Mouse (Mus musculus): ENCODE data around the gene Ablim1.

Gene Ablim1

DNA sequence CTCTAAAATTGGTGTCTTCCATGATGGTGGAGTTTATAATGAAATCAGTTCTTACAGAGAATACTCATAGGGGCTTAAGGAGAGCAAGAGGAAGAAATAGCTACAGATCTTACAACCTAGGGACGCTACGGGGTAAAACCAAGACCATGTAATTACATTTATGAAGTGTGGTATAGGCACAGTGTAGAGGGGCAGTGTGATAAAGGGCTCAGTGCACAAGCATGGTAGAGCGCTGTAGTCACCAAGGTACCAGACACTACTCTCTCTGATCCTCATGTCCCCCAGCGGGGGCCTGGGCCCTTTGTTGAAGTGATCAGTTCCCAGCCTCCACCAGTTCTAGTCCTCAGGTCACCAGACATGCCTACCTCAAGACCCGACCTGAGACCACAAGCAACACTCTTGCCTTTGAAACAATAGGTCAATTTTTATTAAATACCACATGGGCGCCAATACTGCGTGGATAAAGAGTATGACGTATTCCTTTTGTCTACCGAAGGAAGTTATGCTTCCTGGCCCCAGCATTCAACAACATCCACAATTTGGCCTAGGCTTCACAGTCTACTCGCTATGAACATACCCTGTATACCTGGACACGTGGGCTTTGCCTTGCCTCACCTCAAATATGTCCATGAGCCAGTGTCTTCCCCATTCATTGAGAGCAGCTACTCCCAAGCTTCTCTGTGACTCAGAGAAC lies 213.8 kb downstream of the Ablim1 start:
- DNase-seq (ENCODE audit: low read depth), result no peak

DNA sequence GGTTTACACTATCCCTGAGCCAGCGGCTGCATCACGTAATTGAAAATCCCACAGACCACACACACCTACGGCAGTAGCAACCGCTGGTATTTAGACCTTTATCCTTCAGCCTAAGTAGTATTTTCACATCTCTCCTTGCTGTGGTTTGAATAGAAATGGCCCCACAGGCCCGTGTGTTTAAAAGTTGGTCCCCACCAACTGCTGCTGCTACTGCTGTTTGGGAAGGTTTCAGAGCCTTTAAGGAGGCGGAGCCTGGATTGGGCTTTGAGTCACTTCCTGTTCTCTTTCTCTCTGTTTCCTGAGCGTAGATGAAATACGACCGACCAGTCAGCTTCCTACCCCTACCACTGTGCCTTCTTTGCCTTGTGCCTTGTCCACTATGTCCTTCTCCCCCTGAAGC lies 214.7 kb downstream of the Ablim1 start:
- peak; percentile 67 for DNase-seq (ENCODE audit: low read depth)

DNA sequence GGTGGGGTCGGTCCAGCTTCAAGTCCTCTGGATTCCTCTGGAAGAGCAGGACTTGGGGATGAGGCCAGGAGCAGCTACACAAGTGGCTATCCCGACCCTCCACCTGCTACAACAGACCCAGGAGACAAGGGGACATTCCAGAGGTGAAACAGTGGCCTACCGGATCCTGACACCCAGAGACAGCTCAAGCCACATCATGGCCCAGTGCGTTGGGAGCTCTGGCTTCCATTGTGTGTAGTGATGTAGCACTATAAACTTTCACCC lies 215.7 kb downstream of the Ablim1 start:
- DNase-seq (ENCODE audit: low read depth), result no peak

DNA sequence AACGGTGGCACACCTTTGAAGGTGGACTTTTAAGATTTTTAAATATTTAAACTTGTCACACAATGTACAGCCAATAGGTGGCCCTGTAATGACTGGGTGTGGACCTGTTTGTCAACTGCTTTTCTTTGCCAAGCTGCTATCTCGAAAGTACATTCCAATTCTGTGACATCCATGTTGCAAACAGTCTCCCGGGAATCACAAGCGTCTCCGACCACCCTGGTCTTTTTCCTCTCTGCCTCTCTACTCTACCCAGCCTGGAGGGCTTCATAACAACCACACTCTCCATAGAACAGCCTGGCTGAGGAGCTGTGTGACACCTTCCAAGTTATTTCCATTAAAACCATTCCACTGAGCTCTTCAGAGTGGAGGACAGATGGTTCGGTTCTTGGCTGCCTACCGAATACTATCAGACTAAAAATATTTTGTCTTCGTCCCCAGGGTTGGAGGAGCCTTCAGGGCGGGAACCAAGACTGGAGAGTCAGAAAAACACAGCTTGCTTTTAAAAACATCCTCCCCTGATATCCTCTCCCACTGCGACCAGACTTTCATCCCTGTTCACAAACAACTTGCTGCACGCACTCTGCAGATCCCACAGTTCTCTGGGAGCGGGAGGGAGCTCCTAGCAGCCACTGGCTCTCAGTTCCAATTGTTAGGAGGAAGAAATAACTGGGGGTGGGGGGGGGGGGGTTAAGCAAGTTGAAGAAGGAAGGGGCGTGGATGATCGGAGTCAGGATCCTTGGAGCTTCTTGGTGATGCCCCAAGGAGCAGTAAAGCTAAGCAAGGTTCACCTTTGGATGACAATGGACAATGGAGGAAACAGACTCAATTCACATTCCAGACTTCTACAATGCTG lies 216.3 kb downstream of the Ablim1 start:
- DNase-seq (ENCODE audit: low read depth), result no peak

DNA sequence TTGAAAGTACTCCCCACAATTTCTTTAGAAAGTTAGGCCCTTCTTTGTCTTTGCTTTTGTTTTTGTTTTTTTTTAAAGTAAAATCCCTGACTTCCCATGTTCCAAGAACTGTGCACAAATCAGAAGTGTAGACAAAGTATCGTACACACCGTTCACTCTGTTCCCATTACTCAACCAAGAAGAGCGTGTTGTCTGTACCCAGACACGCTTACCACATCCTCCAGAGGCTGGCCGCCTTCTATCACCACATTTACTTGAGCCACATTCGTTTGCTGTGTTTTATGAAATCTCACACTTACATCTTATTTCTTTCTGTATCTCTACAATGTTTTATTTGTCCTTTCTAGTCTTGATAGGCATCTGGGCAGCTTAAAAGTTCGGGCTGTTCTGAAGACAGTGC lies 219.4 kb downstream of the Ablim1 start:
- no peak for DNase-seq (ENCODE audit: low read depth)

DNA sequence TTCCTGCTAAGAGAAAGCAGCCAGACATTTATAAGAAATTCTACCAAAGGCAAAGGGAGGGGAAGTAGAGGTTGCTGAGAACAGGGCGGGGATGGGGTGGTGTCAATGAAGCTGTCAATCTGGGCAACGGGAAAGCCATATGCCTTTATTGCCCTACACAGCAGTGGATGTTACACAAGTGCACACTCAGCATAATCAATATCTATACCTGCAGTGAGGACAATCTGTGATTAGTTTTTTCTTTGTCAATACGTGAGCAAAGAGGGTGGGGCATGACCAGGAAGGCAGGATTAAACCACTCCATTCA lies 221.1 kb downstream of the Ablim1 start:
- DNase-seq (ENCODE audit: low read depth), result no peak

DNA sequence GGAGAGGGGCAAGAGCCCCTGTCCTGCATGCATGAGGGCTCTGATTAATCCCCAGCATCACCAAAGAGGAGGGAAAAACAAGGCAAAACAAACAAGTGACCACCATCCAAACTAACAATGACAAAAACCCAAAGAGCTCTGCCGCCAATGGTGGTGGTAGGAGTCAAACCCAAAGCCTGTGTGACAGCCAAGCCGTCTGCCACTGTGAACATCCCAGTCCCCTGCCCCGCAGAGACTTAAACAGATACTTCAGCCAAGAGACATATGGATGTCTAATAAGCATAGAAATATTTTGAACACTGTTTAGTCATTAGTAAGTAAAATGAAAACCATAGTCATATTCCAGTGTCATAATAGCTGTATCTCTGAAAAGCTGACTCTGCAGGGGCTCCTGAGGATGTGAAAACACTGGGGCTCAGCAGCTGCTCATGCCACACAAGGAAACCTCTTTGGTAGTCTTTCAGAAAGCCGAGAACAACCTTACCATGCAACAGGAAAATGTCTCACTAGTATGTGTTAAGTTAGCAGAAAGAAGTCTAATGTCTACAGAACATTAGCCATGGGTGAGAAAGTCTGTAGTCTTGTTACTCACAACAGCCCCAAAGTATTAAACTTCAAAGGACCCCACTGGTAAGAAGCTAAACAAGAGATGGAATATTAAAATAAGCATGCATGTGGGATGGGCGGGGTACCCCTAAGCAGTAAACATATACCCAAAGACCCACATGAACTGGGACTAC lies 221.6 kb downstream of the Ablim1 start:
- DNase-seq (ENCODE audit: low read depth), result no peak

DNA sequence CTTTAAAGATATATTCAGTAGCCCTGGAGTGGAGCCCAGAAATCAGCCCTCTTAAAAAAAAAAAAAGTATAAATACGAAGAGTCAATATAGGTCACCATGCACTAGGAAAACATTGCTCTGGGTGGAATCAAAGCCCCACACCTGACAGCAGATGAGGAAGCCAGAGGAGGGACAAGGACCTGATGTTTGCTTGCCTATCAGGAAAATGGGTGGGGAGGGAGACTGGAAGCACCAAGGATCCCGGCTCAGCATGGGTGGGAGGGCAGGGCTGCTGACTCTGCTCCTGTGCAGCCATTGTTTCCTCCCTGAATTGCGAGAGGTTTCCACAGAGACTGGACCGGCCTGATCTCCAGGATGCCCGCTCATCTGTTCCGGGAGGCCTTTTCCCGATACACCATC lies 223.4 kb downstream of the Ablim1 start:
- DNase-seq (ENCODE audit: low read depth), result no peak

DNA sequence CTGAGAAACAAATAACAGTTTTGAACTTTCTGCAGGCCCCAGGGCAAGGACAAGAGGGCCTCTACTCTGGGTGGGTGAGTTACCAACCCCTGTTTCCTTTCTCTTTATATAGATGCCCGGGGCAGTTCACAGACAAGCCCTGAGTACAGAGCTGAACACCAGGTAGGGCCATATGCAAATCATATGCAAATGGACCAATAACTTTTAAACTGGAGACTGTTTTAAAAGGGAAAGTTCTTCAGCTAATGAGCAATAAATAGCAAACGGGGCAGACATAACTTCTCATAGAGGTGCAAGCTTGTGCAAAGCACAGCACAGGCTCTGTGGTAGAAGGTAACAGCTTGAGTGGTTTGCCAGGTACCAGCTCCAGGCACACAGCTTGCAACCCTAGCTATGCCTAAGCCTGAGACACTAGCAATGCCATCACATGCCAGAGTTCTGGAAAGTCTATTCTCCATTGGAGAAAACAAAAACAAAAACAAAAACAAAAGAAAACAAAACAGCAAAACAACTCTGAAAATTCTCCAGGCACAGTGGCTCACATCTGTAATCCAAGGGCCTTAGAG lies 225.8 kb downstream of the Ablim1 start:
- no peak for DNase-seq (ENCODE audit: low read depth)

DNA sequence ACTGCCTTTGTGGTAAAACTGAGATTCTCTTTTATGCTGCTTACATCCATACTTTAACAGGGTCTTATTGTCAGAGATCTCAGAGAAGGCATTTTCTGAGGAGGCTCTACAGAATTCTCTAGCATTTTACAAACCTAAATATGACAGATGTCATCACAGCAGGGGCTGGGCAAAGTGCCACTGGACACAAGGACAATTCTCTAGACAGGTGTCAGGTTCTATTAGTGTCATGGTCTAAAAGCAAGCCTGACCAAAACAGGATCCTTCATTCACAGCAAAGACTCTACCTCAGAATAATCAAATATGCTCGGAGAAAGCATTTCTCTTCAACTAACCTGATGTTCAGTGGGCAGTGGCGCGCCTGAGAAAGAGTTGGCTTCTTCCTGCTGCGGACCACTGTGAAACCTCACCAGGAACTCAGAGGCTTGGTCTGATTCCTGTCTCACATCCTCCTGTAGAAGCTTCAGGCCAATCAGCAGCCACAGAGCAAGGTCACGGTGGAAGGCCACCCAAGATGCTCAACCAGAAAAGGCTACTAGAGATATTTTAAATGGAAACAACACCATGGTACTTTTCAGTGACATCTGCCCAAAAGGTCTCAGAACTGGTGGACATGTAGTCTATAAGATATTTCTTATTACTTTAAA lies 230.1 kb downstream of the Ablim1 start:
- peak; percentile 42 for DNase-seq (ENCODE audit: low read depth)

DNA sequence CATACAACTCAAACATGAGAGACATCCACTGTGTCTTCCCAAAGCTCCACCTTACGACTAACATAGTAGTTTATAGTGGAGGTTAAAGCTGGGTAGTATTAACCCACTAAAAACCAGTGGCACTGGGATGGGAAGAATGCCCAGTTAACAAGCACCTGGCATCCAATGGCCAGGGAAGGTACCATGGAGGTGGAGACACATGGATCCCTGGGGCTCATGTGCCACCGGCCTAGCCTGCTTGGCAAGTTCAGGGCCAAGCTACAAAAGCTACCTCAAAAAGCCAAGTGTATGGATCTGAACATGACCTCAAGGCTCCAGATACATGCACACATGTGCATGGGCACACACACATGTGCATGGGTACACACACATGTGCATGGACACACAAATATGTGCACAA lies 230.8 kb downstream of the Ablim1 start:
- DNase-seq (ENCODE audit: low read depth), result no peak

DNA sequence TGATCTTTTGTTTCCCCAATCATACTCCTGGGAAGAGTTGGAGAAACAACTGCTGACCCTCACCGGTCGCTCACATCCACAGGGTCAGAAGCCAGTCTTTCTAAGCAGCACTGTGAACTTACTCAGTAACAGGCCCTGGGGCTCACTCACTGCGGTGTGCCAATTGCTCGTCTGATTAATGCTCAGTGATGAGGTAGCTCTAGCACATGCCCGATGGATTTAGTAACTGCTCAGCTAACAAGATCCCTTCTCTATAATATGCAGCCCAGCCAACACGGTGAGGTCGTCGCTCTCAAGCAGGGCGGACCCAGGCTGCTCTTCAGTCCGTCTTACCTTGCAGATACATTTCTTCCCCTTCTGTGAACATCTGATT lies 231.6 kb downstream of the Ablim1 start:
- no peak for DNase-seq (ENCODE audit: low read depth)

DNA sequence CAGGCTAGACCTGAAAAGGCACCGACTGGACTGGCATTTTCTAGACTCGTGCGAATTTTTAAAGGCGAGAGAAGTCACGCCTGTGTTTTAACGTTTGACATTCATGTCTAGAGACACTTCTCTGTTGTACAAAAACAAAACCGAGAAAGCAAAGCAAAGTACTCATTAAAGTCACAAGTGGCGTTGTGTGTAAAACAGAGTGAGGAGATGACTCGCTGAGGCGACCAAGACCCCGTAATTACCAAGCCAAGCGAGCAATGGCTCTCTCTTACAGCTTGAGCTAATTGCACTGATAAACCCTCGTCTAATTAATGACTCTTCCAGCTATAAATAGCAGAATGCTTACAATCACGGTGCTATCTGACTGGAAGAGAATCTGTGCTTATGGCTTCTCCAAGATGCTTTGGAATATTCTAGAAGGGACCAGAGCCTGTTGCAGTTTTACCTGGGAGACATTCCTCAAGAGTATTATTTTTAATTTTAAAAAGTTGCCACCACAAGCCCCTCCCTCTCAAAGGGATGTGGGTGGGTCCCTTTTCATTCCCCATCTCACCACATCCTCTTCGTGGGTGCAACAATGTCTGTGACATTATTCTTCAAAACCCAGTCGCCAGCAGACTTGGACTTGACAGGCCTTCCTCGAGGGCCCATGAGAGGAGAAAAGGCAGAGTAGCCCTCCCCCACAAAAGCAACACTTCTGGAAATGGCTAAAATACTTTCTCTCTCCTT lies 232.1 kb downstream of the Ablim1 start:
- DNase-seq (ENCODE audit: low read depth), result no peak

DNA sequence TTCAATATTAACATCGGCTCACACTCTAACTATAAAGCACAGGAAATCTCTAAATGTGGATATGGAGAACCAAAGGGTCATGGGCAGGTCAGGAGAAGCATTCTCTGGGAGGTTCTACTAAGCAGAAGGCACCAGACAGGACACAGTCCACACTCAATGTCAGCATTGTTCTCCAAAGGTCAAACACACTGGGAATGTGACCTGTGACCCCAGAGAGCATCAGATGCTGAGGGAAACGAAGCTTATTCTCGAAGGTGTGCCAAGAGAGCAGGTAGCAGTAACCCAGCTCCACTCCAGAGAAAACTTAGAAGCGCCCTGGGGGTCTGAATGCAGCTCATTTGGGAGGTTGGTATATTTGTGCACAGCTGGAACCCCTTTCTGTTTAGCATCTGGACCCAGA lies 233.2 kb downstream of the Ablim1 start:
- no peak for DNase-seq (ENCODE audit: low read depth)

DNA sequence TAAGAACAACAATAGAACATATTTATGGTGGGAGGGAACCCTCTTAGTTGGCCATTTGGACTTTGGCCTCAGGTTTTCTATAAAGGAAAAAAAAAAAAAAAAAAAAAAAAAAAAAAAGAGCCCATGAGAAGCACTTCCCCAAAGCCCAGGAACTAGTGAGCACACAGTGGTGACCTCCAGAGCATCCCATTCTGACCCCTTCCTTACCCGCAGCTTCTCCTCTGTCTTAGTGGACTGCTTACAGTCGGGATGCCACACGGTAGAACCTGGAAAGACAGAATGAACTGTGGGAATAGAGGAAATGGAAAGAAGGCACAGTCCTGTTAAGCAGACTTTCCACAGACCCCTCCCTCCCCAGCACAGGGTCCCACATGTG lies 235.1 kb downstream of the Ablim1 start:
- DNase-seq (ENCODE audit: low read depth), result no peak

DNA sequence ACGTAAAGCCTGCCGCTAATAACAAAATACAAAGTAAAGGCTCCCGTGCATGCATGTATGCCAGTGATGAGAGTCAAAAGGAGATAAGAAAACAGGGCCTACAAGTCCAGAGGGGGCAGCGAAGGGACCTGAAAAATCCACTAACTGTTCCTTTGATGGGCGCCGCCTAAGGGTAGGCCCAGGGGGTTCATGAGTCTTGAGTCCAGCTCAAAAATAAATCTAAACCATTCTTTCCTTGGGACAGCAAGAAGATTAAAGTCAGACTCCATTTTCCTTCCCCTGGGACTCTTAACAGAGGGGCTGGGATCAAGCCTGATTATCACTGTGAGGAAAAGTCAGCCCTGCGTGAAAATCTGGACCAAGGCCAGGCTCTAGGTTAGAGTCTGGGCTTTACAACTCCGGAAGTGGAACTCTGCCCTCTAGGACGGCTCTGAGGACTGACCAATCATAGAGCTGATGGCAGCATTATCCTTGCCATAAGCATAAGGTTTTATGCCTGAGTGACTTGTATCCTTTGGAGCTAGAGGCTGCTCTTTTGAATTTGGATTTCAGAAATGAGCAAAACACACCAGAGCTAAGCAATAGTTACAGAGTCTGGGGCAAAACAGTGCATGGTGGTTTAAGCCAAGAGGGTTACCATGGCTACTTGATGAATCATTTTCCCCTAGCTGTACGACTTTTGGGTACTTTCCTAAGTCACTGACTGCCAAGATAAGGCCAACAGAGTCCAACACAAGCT lies 235.7 kb downstream of the Ablim1 start:
- DNase-seq (ENCODE audit: low read depth), result peak; percentile 79

DNA sequence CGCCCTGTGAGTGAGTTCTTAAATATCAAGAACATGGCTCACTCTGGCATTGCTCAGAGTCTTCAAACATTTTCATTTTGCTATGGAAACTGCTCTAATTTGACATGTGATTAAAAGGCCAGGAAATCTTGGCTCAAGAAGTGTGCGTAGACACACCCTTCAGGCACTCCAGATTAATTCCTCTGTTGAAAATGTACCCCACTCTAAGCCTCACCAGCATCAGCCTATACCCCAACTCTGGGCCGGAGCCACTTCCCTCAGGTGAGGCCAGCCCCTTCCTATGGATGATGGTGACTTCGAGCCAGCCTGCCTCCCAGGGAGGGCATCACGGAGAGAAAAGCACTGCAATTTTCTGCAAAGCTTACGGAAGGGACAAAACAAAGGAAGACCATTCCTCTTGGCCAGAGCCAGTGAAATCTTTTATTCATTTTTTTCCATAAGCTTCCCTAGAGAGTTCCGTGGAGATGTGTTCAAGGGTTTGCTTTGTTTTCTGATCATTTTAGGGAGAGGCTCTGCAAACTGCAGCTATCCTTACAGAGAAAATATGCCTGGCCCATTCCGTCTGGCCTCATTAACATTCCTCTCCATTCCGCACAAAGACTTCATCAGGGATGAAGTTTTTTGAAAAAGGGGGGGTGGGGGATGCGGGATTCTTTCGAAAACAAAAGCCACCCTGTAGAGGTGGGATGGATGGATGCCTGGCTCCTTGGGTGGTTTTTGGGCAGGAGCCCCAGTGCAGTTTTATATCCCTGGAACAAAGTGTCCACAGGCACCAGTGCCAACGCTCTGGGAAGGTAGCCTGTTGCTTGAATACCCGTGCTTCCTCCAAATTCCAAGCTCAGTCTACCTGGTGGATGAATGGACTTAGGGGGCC lies 236.7 kb downstream of the Ablim1 start:
- DNase-seq (ENCODE audit: low read depth), result no peak

DNA sequence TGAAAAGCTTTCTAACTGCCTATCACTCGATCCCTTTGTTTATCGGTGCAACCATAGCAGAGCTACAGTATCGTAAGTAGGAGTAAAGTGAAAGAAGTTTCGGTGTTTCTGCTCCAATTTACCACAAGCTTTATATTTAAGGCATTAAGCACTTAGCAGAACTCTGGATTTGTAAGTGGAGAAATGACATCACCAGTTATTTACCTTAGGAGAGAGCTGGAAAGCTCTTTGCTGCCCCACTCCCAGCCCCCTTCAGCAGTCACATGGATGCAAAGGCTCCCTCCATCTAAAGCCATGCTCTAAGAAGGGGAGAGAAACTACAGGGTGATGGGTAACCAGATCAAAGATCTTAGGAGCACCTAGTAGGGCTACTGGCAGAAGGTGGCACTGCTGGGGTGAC lies 241.3 kb downstream of the Ablim1 start:
- DNase-seq (ENCODE audit: low read depth), result no peak

DNA sequence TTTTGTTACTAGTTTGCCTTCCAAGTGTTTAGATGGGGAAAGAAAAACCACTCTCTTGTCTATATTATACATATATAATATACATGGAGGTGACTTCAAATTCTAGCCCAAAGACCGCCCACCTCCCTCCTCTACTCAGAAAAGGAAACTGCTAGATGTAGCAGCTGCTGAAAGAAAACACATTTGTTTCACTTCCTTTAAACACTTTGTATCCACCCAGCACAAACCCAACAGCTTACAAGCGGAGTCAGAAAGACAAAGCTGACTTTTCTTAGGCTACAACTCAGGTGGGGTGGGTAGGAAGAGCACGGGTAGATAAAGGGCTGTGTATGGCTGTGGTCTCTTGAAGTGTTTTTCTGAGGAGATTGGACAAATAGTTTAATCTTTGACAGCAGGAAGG lies 242.0 kb downstream of the Ablim1 start:
- no peak for DNase-seq (ENCODE audit: low read depth)

DNA sequence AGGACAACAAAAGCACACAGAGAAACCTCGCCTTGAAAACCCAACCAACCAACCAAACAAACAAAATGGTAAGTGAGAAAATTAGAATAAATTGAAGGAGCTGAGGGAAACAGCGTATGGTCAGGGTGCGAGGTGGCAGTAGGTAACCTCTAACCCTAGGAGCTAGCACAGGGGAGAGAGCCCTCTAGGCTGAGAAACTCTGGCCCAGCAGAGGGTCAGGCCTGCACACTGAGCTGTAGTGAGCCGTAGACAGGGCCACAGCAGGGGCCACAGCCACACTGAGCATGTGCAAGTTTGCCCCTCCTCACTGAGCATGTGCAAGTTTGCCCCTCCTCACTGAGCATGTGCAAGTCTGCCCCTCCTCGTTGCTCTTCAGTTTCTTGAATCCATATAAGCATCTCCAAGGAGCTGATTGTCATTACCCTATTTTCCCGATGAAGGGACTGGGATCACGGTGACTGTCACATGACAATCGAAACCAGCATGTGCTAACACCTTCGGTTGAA lies 247.6 kb downstream of the Ablim1 start:
- DNase-seq (ENCODE audit: low read depth), result no peak
